Mouse (Mus musculus) large intestine, adult 2 months (tissue): ENCODE data around the gene Gpr37l1. TPM values are rescaled to one million over a fixed set of nuclear protein-coding genes. Genes with fewer than 3 reads are reported as not detected.
A peak's percentile ranks its signal among the peaks of the same experiment; 100 is the strongest.

Experiments used
- DNase-seq: peaks from one replicate; pipeline ENCODE4 v3.0.0-alpha.2; 2012; ENCODE audit warnings: low read depth, low spot score
- WGBS: fragments of 180-500 bp; shearing (Covaris S2); methylation state at CpG from one replicate; pipeline ENCODE4 v1.1.7; 2018; 5-methylcytosine and 5-hydroxymethylcytosine counted together
- polyA plus RNA-seq: library from polyadenylated mRNA; depleted of rRNA; stranded (reverse); fragments of >200 nt; gene quantifications from 2 replicates; pipeline ENCODE4 v1.2.3, GENCODE M21; 2012

Gene Gpr37l1
- polyA plus RNA-seq, 1 experiment: 4.5 TPM

DNA sequence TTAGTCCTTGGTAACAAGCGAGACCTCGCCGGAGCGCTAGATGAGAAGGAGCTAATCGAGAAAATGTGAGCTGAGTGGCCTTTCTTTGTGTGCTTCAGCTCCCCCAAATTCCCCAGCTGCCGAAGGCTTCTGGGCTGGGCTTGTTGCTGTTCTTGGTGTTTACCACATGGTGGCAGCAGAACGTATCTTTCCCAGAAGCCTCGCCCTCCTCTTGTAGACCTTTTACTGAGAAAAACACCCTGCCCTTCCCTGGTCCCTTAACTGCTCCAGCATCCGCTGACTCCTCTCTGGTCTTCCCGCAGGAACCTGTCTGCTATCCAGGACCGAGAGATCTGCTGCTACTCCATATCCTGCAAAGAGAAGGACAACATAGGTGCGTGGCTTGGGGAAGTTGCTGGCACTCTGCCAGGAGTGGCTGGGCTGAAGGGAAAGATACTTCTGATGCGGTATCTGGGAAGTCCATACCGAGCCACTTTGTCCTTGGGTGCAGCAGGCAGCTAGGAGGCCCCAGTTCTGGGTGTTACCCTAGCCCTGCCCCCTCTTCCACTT is 13.0 kb downstream of the Gpr37l1 start:
- WGBS: 1% methylated on average over 14 of the region's 14 CpGs
- DNase-seq: no peak

DNA sequence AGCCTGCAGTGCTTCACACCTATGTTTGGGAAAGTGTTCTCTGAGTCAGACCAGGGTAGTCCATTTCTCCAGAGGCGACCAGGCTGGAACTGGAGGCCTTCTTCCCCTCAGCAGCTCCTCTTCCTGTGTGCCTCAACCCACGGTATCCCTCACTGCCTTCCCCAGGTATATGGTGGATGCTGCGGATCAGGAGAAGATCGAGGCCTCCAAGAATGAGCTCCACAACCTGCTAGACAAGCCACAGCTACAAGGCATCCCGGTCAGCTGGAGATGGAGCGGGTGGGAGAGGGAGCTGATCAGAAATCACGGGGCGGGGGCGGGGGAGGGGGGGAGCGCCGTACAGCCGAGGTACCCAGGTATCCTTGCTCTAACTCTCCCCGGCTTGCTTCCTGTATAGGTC is 13.5 kb downstream of the Gpr37l1 start:
- 39% methylated on average over 13 of the region's 13 CpGs for WGBS

DNA sequence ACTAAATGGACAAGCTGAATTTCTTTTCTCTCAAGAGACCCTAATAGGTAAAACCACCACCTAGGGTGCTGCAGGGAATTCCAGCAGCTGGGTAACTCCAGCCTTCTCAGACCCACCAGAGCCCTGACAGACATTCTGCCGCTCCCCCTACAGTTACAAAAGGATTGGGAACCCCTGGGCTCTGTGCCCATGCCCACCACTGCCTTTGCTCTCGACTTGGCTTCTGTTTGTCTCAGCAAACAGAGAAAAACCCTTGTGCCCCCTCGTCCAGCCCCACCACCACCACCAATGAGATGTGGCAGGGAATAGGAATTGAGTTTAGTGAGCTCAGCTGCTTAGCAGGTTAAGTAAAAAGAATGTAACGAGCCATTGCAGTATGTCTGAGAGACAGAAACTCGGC is 18.5 kb downstream of the Gpr37l1 start:
- DNase-seq: no peak
- WGBS: 73% methylated on average over 5 of the region's 5 CpGs

More for the DNA sequence above, 13.5 kb downstream of the Gpr37l1 start:
- DNase-seq: no peak

DNA sequence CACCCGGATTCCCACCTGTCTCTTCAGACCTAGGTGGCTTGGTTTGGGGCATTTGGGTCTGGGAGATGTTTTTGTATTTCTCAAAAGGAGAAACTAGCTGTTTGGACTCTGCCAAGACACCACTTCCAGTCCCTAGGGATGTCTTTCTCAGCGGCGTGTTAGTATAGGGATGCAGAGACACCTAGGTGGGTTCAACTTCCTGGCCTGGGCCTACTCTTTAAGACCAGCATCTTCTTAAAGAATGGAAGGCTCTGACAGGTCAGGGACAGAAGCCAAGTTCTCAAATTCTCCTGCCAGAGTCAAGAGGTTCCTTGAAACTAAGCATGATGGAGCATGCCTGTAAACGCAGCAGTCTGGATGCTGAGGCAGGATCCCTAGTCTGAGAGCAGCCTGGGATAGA is 19.0 kb downstream of the Gpr37l1 start:
- 66% methylated on average over 4 of the region's 4 CpGs for WGBS
- DNase-seq: no peak

DNA sequence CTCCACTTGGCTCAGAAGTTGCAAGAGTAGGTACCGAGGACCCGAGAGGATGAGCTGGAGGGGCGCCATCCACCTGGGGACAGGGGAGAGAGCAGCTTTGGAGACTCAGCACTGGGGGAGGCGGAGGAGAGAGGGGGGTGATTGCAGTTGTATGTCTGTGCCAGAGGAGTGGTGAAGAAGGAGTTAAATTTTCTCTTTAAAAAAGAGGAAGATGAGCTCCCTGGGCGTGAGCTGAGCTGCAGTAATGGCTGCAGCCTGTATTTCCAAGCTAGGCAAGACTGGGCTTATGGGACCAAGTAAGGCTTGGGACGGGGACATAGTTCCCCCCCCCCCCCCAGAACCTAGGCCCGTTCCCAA is 19.8 kb downstream of the Gpr37l1 start:
- DNase-seq: no peak
- WGBS: 19% methylated on average over 7 of the region's 7 CpGs

DNA sequence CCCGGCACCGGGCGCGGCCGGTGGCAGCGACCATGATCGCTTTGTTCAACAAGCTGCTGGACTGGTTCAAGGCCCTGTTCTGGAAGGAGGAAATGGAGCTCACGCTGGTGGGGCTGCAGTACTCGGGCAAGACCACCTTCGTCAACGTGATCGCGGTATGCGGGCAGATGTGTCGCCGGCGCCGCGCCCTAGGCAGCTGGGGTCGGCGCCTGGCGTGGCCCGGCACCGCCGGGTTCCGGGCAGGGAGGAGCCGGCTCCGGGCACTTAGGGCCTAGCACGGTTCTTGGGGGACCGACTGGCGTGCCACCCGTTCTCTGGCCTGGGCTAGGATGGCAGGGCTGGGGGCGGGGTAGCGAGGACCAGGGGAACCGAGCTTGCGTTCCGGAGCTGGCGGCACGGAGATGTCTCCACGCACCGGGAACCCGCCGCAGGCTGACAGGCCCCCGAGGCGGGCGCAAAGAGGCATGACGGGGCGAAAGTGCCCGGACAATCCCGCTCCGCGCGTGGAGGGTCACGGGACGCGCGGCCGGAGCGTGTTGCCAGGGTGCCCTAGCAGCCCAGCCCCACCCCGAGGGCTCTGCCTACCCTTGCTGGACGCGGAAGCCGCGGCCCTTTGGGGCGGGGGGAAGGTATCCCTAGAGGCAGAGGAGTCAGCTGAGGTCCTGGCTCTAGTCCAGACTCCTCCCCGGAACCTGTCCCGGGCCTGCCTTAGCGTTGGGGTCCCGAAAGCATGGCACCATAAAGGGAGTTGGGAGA is 20.4 kb downstream of the Gpr37l1 start:
- no peak for DNase-seq
- under 1% methylated on average over 69 of the region's 69 CpGs for WGBS

DNA sequence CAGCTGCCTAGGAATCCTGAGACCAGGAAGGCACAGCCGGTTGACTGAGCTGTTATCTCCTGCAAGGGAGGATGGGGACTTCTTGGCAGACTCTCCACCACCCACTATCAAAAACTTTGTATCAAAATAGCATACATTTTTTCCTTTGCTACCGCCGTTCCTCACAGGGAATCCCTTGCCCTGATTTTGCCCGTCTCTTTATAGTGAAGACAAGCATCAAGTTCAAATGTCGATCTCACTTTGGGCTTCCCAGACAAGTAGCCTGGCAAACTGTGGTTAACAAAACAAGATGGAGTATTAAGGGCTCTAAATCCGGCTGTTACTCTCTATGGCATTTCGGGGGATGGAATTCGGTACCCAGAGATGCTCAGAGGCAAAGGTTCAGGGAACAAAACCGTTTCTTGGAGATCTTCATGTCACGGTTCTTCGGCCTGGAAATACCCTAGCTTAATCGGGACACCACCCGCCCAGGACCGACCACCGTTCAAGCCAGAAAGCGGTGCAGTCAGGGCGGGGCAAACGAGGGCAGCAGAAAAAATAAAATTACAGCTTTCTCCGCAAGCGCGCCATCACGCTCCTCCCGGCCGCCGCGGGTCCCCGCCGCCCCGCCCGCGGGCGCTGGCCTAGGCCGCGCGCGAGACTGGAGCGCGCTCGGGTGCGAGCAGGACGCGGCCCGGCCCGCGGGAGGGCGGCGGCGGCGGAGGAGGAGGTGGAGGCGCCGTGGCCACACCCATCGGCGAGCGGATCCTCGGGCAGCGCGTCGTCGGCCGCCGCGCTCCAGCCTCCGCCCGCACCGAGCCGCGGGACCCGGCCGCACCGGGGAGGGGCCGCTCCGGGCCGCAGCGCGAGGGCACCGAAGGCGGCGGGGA is 21.2 kb downstream of the Gpr37l1 start, which contains the start of gene Arl8a:
Gene Arl8a (plus strand): TSS at position 748 of the 869 bp plus-strand sequence.
- 2% methylated on average over 78 of the region's 78 CpGs for WGBS
- DNase-seq: no peak

DNA sequence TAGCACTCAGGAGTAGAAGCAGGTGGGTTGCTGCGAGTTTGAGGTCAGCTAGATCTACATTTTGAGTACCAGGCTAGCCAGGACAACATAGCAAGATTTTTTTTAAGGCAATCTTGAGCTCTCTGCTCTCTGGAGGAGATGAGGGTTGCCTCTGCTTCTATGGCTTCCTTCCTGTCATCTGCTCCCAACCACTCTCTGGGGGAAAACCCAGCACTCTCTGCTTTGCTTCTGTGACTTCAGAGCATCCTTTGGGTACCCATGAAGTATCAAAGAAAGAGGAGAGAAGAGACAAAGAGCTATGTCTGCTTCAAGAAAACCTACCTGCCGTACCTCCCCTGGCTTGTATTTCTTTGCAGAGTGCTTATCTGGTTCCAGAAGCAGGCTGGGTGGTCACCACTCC is 23.5 kb downstream of the Gpr37l1 start:
- no peak for DNase-seq
- WGBS: 92% methylated on average over 2 of the region's 2 CpGs

DNA sequence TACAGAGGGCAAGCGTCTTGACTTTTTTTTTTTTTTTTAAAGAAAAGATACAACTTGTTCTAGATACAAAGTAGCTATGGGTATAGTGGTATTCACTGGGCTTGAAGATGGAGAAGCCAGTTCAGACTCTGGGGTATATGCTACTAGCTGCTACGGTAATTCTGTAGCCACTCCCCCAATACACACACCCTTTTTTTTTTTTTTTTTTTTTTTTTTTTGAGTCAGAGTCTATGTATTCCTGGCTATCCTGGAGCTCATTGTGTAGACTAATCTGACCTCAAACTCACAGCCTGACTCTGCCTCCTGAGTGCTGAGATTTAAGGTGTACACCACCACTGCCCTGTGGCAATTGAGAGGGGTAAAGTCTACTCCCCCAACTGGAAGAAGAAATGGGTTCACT is 25.0 kb downstream of the Gpr37l1 start:
- DNase-seq: no peak
- 34% methylated on average over 2 of the region's 2 CpGs for WGBS

DNA sequence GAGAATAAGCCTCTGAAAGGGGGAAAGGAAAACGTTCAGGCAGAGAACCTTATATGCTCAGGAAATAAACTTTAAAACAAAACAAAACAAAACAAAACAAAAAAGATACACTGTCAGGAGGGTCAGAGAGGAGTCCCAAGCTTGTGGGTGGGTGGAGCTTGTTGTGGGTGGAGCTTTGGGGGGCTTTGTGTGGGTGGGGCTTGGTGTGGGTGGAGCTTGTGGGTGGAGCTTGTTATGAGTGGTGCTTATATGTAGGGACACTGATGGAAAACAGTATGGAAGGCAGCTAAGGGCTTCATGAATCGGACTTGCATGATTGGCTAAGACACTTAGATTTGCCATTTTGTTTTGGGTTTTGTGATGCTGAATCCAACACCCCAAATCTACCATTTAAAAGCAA is 27.6 kb downstream of the Gpr37l1 start:
- DNase-seq: no peak
- WGBS: 63% methylated on average over 2 of the region's 2 CpGs

DNA sequence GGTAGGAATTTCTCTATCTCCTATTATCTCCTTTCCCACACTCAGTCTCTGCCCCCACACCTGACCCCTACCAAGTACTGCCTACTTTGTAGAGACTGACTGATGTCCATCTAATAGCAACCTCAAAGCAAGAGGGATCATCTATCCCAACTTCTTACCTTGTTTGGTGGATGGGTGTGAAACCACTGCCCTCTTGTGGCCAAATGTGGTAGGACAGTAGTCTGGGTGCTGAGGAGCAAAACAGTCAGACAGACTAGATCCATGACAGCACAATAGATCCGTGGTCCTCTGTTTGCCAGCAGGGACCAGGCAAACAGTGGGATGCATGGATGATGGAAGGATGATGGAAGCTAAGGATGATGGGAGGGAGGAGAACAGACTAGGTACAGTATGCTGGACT is 31.0 kb downstream of the Gpr37l1 start:
- DNase-seq: peak; percentile 46
- WGBS: 0% methylated on average over 1 of the region's 1 CpGs

DNA sequence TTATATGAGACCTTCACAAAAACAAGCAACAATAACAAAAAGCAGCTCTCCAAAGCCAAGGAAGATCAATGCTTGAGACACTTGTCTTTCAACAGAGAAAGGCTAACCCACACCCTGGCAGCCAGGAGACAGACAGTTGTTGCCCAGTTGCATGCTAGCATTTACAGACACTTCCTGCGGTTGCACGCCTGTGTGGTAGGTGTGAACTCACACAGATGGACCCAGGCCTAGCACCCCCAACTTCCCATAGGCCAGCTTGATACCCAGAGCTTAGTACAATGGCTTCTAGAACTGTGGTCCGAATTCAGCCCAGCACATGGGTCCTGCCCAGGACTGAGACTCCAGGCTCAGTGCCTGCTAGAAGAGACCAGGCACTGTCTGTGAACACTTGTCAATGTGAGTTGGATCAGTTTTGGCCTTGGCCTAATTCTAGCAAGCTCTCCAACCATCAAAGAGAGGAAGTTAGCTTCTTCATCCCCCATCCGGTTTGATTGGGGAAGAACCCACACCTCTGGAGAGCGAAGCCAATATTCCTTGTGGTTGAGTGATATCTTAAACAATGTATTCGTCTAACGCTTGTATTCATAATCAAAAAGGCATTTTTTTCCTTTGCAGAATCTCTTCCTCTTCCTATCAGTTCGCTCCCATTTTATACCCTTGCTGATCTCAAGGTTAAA is 32.2 kb downstream of the Gpr37l1 start:
- no peak for DNase-seq
- WGBS: 84% methylated on average over 8 of the region's 8 CpGs

DNA sequence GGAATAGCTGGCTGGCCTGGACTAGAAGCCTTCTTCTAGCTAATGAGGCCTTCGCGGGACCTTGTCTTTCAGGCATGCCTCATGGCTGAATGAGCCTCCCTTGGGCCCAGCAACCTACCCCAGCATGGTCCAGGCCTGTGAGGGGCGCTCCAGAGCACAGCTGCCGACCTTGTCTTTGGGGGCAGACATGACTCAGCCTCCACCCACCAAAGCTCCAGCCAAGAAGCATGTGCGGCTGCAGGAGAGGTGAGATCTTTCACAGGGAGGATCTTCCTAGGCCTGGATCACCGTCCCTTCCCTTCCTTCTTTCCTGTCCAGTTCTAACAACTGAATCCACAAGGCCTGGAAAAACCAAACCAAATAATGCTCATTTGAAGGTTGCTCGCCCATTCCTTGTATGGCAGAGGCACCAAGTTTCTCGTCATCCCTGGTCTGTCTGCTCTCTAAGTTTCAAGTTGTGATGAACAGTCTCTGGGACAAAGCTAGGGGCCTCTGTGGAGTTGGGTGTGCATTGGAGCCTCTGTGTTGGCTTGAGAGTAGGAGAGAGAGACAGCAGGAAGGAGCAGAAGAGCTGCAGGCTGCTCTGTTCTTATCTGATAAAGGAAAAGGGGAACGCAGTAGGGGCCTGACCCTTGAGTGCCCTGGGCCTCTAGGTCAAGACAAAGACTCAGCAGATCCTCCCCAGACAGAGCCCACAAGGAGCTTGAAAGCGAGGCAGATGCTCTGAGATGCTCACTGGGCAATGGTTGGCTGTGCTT is 33.6 kb downstream of the Gpr37l1 start:
- no peak for DNase-seq
- WGBS: 75% methylated on average over 10 of the region's 10 CpGs

DNA sequence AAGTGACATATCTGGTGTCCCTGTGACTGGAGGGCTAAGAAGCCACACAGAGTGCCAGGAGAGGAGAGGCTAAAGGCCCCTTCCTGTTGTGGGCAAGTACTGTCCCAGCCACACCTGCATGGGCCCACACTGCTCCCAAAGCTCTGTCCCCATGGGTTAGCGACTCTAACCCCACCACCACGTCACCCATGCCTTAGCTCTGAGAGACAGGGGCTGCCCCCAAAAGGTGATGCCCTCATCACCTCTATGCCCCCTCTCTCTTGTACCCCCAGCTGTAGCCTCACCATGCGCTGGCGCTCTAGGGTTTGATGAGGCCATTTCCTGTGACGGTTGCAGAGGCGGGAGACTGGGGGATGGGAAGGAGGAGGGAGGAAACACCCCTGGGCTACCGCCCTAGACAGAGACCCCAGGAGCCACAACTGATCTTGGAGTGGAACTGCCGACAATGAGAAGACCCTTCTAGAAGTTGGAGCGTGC is 34.5 kb downstream of the Gpr37l1 start:
- 83% methylated on average over 9 of the region's 9 CpGs for WGBS
- no peak for DNase-seq

DNA sequence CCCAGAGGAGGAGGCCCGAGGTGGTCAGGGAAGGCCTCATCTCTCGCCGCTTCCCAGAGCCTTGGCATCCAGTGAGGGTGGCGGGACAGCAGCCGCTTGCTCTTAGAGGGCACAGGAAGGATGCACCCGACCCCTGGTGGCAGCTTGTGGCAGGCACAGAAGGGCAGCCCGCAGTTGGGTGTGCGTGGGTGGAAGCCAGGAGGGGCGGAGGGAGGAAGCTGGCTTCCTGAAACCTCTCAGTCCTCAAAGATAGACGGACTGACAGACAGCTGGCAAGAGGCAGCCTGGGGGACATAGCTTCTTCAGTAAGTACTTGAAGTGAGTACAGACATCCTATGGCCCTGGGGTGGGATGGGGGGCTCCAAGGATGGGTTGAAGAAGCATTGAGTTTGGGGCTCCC is 35.0 kb downstream of the Gpr37l1 start, which contains the start of gene Ptpn7:
Gene Ptpn7 (plus strand): TSS at position 228 of the 400 bp plus-strand sequence.
- DNase-seq: no peak

DNA sequence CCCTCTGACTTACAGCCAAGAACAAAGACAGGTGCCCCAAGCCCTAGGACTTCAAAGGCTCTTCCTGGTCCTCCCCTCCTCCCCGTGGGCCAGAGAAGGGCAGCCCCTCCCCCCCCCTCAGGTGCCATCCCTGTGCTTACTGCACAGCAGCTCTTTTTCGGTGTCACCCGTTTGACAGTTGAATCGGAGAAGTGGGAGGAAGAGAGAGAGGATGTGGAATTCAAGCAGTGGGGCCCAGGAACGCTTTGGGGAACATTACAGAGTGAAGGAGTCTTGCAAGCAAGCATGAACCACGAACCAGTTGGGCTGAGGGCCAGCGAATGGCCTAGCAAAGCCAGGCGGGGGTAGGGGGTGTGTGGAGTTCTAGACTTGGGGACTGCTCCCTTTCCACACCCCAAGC is 35.9 kb downstream of the Gpr37l1 start:
- WGBS: 38% methylated on average over 8 of the region's 8 CpGs
- DNase-seq: no peak

More for the DNA sequence above, 35.0 kb downstream of the Gpr37l1 start, which contains the start of gene Ptpn7:
- WGBS: 11% methylated on average over 10 of the region's 10 CpGs

DNA sequence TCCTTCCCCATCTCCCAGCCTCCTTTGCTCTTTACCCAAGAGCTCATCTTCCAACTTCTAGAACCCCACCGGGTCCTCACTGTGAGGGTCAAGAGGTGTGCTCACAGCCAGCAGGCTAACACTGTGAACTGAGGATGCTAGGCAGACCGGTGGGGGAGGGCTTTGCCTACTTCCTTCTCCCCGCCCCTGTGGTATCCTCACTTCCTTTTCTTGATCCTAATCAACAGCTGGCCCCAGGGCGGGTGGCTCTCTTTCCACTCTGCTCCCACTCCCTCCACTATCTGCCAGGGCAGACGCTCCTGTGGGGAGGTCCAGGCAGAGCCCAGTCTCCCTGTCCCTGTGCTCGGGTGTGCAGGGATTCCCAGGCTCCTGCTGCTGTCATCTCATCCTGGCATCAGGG is 36.4 kb downstream of the Gpr37l1 start:
- DNase-seq: no peak
- 14% methylated on average over 6 of the region's 6 CpGs for WGBS

DNA sequence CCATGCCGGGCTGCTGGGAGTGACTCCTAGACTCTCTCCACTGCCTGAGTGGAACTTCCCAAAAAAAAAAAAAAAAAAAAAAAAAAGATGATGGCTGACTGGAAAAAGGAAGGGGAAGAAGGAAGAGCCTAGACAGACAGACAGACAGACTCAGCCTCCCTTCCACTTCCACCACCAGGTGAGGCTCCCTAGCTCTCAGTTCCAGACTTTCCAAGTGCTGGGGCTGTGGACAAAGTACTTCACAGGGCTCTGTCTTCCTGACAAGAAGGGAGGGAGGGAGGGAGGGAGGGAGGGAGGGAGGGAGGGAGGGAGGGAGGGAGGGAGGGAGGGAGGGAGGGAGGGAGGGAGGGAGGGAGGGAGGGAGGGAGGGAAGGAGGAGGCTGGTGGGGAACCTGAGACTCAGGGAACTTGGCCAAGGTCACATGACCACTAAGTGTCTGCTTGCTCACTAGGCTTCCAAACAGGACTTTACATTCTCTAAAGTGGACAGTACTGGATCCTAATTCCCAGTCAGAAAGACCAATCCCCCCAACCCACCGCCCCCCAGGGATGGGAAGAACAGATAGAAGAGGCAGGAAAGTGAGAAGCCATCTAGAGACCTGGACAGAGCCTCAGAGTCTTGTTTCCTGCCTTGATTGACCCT is 37.0 kb downstream of the Gpr37l1 start:
- 63% methylated on average over 2 of the region's 2 CpGs for WGBS
- DNase-seq: no peak
